Mouse (Mus musculus): Measurements from ENCODE around the gene Ripor3.

DNA sequence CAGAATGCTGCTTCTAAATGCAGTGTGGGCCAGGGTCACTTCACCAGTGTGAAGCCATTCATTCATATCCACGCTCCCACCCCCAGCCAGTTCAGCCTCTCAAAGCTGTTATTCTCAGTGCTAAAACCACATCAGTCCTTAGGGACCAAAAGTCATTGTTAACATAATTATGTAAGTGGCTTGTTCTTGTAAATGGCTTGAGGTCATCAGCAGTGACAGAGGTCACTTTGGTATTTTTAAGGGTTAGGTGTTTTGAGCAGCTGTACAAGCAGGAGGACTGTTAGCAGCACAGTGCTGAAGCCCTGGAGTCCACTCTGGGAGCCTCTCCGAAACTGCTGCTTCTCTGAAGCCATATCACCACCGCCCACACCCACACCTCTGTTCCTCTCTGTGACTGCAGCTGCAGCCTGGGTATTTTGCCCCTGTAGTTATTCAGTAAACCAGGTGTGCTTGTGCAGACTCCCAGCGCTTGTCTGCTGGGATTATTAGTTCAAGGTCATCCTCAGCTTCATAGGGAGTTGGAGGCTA, 51.0 kb downstream of the Ripor3 start:
- no peak for TF ChIP-seq CTCF (IDR thresholded peaks at IDR 0.05; ENCODE audit: low read depth)
- no peak for TF ChIP-seq EP300 (optimal IDR thresholded peaks at IDR 0.05)

Measured in stomach, postnatal 0 days (tissue).